Mouse (Mus musculus) forebrain, embryonic 16.5 days (tissue): ENCODE measurements around the gene Abl1. TPM values are rescaled to one million over a fixed set of nuclear protein-coding genes. Genes with fewer than 3 reads are reported as not detected.

Experiments used
- ATAC-seq: fragments of 200-750 bp; cut with Nextera tagmentation; 2 replicates; pipeline ENCODE4 v1.8.0; 2017; ENCODE audit warnings: mild to moderate bottlenecking, moderate library complexity
- H3K27ac ChIP-seq: fragments of 300-500 bp; sonication (generic); 2 replicates; pipeline ENCODE4 v1.5.1; 2014; ENCODE audit warnings: low read length, control low read depth
- H3K27me3 ChIP-seq: fragments of 300-500 bp; sonication (generic); replicated peaks from 2 replicates; pipeline ENCODE4 v1.6.1; 2014; ENCODE audit warnings: low read length; ENCODE audit not compliant: control insufficient read depth, insufficient read depth
- H3K36me3 ChIP-seq: fragments of 300-500 bp; sonication (generic); 2 replicates; pipeline ENCODE4 v1.6.1; 2014; ENCODE audit not compliant: control insufficient read depth, insufficient read depth
- H3K4me1 ChIP-seq: fragments of 300-500 bp; sonication (generic); replicated peaks from 2 replicates; pipeline ENCODE4 v1.6.1; 2014; ENCODE audit warnings: low read length; ENCODE audit not compliant: control insufficient read depth, insufficient read depth
- H3K4me2 ChIP-seq: fragments of 300-500 bp; sonication (generic); 2 replicates; pipeline ENCODE4 v1.6.1; 2014; ENCODE audit warnings: mild to moderate bottlenecking, low read length, control low read depth
- H3K4me3 ChIP-seq: fragments of 300-500 bp; sonication (generic); replicated peaks from 2 replicates; pipeline ENCODE4 v1.5.1; 2014; ENCODE audit warnings: mild to moderate bottlenecking, low read length, control low read depth
- H3K9ac ChIP-seq: fragments of 300-500 bp; sonication (generic); replicated peaks from 2 replicates; pipeline ENCODE4 v1.6.1; 2014; ENCODE audit warnings: low read depth, low read length, control low read depth
- H3K9me3 ChIP-seq: fragments of 300-500 bp; sonication (generic); 2 replicates; pipeline ENCODE4 v1.6.1; 2016; ENCODE audit warnings: low read length; ENCODE audit not compliant: control insufficient read depth
- WGBS: fragments of 180-500 bp; shearing (Covaris S2); extraction: QIAGEN DNeasy Blood & Tissue Kit; methylation state at CpG from one replicate; pipeline ENCODE4 v1.1.7; 2014; 5-methylcytosine and 5-hydroxymethylcytosine counted together
- polyA plus RNA-seq: library from polyadenylated mRNA; unstranded; fragments of >200 nt; fragmentation: Nextera tagmentation; extraction: Ambion mirVana; gene quantifications from 2 replicates; pipeline ENCODE4 v1.2.1, GENCODE M21; 2015

The Abl1 gene
- polyA plus RNA-seq, 1 experiment from 2014 or later, result 23.8 TPM

GRCm38 (mm10) chr2:31762853-31763252 is 74.7 kb downstream of the Abl1 start:
- H3K4me2 ChIP-seq, result no peak overlapping the region
- H3K36me3 ChIP-seq, result no peaks in the 10 kb centered on the region
- ATAC-seq, result no peak
- H3K4me3 ChIP-seq, result no peak overlapping the region
- peaks cover 46% of the 10 kb centered on the region for H3K4me1 ChIP-seq
- no peak overlapping the region for H3K9ac ChIP-seq
- WGBS, result 9% methylated on average over 2 of the region's 2 CpGs
- no peak overlapping the region for H3K27ac ChIP-seq
- H3K27me3 ChIP-seq, result no peaks in the 10 kb centered on the region
- no peaks in the 10 kb centered on the region for H3K9me3 ChIP-seq

DNA sequence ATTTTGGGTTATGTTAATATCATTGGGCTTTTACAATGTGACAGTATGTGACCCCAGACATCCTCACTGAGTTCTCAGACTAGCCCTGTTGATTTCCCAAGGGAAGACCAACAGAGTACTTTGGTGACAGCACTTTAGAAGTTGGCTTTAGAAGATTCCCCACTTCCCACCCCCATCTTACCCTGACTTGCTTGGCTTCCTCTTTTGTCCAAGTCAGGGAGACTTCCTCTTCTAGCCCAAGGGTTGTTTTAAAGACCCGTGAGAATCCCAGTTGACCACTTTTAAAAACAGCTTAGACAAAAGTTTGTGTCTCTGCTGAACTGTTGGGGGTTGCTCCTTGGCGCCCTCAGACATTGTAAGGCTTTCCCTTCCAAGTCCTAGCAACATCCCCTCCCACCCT is 75.1 kb downstream of the Abl1 start:
- H3K9ac ChIP-seq, result no peak overlapping the region
- no peaks in the 10 kb centered on the region for H3K36me3 ChIP-seq
- no peaks in the 10 kb centered on the region for H3K27me3 ChIP-seq
- no peak overlapping the region for H3K4me3 ChIP-seq
- no peak overlapping the region for H3K4me2 ChIP-seq
- H3K27ac ChIP-seq, result no peak overlapping the region
- H3K4me1 ChIP-seq, result peaks cover 46% of the 10 kb centered on the region
- ATAC-seq, result no peak
- WGBS, result 29% methylated on average over 2 of the region's 2 CpGs
- no peaks in the 10 kb centered on the region for H3K9me3 ChIP-seq

DNA sequence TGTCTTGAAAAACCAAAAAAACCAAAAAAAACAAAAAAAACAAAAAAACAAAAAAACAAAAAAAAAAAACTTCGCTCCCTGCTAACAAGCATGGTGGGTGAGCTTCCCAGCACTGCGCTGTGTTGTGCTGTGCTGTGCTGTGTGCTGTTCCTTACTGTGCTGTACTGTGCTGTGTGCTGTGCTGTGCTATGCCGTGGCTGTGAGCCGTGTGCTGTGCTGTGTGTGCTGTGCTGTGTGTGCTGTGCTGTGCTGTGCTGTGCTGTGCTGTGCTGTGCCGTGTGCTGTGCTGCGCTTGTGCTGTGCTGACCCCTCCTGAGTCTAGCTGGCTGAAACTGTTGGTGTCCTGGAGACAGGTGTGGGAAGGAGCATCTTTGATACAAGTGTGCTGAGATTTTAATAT is 78.9 kb downstream of the Abl1 start:
- WGBS, result 98% methylated on average over 6 of the region's 6 CpGs
- Histone ChIP-seq H3K27ac (no peak overlapping the region), H3K4me1 (peaks cover 26% of the 10 kb centered on the region)

DNA sequence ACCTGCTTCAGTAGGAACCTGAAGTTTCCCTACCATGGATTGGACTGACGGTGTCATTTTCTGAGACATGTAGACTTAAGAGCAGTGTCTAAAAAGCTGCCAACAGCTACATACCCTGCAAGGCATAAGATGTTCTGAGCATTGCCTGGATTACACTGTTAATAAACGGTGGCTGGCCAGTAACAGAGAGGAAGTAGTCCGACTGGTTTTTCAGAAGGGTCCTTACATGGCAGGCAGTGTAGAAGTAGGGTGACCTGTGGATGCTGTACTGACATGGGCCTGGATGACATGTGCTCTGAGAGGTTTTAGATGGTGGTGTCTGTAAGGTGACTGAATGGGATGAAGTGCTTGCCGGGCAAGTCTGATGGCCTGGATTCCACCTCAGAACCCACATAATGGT is 79.6 kb downstream of the Abl1 start:
- Histone ChIP-seq H3K4me1 (peaks cover 22% of the 10 kb centered on the region), H3K9ac (no peak overlapping the region), H3K36me3 (no peaks in the 10 kb centered on the region), H3K27ac (no peak overlapping the region), H3K4me3 (no peak overlapping the region), H3K9me3 (no peaks in the 10 kb centered on the region), H3K27me3 (no peaks in the 10 kb centered on the region), H3K4me2 (no peak overlapping the region)
- WGBS, result 88% methylated on average over 4 of the region's 4 CpGs
- ATAC-seq, result no peak

More for the DNA sequence above, 78.9 kb downstream of the Abl1 start:
- Histone ChIP-seq H3K4me2 (no peak overlapping the region), H3K4me3 (no peak overlapping the region), H3K9me3 (no peaks in the 10 kb centered on the region), H3K36me3 (no peaks in the 10 kb centered on the region), H3K27me3 (no peaks in the 10 kb centered on the region), H3K9ac (no peak overlapping the region)
- ATAC-seq, result no peak

DNA sequence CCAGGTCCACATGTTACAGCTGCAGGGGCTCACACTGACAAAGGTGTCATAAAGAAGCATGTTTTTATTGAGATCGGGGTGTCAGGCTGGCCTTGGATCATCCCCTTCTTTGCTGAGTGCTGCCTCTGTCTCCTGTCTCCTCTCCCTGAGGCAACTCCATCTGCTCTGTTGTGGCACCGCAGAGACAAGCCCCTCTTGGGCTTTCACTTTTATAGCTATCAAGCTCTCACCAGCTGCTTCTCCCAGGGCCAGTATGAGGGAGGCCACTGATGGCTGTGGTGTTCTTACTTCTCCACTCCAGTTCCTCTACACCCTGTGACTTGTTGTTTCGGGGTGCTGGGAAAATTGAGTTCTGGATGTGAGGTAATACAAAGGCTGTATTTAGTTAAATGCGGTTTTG is 80.9 kb downstream of the Abl1 start:
- Histone ChIP-seq H3K4me2 (no peak overlapping the region), H3K36me3 (no peaks in the 10 kb centered on the region), H3K9me3 (no peaks in the 10 kb centered on the region), H3K27me3 (no peaks in the 10 kb centered on the region), H3K27ac (peak overlapping the region; percentile 20; the same call in 1 of the 2 replicates), H3K4me1 (peaks cover 12% of the 10 kb centered on the region), H3K4me3 (no peak overlapping the region), H3K9ac (no peak overlapping the region)
- WGBS, result 56% methylated on average over 4 of the region's 4 CpGs
- no peak for ATAC-seq

DNA sequence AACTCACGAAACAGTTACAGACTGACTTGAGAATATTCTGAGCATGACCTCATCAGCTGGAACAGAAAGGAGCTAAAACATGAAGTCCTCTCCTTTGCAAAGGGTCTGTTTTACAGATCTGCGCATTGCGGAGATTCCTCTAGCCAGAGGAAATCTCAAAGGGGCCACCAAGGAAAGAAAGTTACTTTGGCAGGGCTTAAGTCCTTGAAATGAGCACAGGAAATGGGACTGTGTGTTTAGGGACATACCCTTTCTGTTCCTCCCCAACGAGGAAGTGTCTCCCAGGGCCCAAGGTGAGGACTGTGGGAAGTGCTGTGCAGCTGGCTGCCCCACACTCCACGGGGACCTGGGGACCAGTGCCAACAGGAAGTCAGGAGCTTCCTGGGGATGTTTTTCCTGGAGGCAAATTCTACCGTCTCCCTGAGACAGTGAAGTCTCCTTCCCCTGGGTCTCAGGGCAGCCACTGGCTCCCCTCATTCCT is 81.5 kb downstream of the Abl1 start:
- no peak for ATAC-seq
- Histone ChIP-seq H3K27ac (peak overlapping the region; percentile 20; the same call in 1 of the 2 replicates), H3K9me3 (no peaks in the 10 kb centered on the region), H3K36me3 (no peaks in the 10 kb centered on the region), H3K4me2 (no peak overlapping the region), H3K27me3 (no peaks in the 10 kb centered on the region), H3K4me3 (no peak overlapping the region), H3K9ac (no peak overlapping the region), H3K4me1 (peaks cover 12% of the 10 kb centered on the region)
- 39% methylated on average over 6 of the region's 6 CpGs for WGBS

DNA sequence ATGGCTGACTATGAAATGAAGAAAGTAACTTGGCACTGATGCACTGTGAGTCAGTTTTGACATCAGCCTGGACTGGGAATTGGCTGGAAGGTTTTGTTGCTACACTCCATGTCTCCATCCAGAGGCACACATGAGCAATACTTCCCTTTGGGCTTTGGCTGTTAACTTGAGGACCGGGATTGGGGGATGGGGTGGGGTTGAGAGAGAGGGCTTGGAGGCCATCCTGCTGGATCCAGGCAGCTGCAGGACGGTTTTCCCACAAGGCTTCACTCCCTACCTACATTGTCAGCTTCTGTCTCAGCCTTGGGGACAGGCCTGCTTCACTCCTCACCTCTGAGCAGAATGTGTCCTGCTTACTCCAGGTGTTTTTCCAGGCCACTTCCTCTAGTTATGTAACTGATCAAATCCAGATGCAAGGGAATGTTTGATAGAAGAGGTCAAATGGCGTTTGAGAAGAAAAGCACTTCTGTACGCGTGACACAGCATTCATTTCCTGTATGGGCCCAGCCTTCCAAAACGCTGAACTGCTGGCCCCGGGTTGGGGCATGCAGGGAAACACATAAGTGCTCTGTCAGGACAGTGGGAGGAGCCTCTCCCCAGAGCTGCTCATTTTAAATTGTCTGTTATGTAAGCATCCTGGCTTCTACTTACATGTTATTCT is 82.7 kb downstream of the Abl1 start:
- no peak for ATAC-seq
- Histone ChIP-seq H3K9ac (no peak overlapping the region), H3K4me1 (peaks cover 12% of the 10 kb centered on the region), H3K27me3 (no peaks in the 10 kb centered on the region), H3K4me3 (no peak overlapping the region), H3K9me3 (no peaks in the 10 kb centered on the region), H3K27ac (no peak overlapping the region), H3K4me2 (no peak overlapping the region), H3K36me3 (no peaks in the 10 kb centered on the region)
- 61% methylated on average over 7 of the region's 7 CpGs for WGBS

DNA sequence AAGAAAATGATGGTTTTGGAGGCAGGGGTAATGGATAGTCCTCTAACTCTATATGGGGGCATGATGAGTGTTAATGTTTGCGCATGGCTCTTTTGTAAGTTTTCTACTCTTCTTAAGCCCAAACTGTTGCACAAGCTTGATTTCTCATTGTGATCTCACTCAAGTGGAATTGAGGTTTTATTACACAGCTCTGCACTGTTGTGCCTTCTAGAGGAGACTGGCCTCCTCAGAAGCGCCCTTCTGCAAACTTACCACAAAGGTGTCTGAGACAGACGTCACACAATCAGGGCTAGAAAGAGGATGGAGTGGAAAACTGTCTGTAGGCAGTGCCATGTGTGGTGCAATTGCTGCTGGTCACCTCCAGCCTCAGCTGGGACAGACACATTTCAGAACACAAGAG is 88.3 kb downstream of the Abl1 start:
- Histone ChIP-seq H3K36me3 (no peaks in the 10 kb centered on the region; the same call in 1 of the 2 replicates), H3K4me1 (no peaks in the 10 kb centered on the region), H3K27me3 (no peaks in the 10 kb centered on the region), H3K27ac (no peak overlapping the region), H3K9ac (no peak overlapping the region), H3K4me2 (no peak overlapping the region), H3K9me3 (no peaks in the 10 kb centered on the region), H3K4me3 (no peak overlapping the region)
- ATAC-seq, result no peak
- 98% methylated on average over 3 of the region's 3 CpGs for WGBS

- 92% methylated on average over 2 of the region's 2 CpGs for WGBS
- no peaks in the 10 kb centered on the region; the same call in 1 of the 2 replicates for H3K36me3 ChIP-seq
- no peaks in the 10 kb centered on the region for H3K9me3 ChIP-seq
- H3K4me3 ChIP-seq, result no peak overlapping the region
- no peak for ATAC-seq
- H3K4me2 ChIP-seq, result no peak overlapping the region
- no peak overlapping the region for H3K9ac ChIP-seq
- no peaks in the 10 kb centered on the region for H3K27me3 ChIP-seq
- H3K4me1 ChIP-seq, result no peaks in the 10 kb centered on the region
- H3K27ac ChIP-seq, result no peak overlapping the region
Measured at GRCm38 (mm10) chr2:31779258-31779657, 91.1 kb downstream of the Abl1 start.
